Mouse (Mus musculus) cerebellum, postnatal 14 days (tissue): Measurements from ENCODE around the gene Nfatc4.

ENCODE experiments used
- DNase-seq, 2 experiments: peaks; one replicate each; pipeline ENCODE4 v3.0.0; 2021; ENCODE audit warnings: mixed read lengths in 2 of 2

Gene Nfatc4

DNA sequence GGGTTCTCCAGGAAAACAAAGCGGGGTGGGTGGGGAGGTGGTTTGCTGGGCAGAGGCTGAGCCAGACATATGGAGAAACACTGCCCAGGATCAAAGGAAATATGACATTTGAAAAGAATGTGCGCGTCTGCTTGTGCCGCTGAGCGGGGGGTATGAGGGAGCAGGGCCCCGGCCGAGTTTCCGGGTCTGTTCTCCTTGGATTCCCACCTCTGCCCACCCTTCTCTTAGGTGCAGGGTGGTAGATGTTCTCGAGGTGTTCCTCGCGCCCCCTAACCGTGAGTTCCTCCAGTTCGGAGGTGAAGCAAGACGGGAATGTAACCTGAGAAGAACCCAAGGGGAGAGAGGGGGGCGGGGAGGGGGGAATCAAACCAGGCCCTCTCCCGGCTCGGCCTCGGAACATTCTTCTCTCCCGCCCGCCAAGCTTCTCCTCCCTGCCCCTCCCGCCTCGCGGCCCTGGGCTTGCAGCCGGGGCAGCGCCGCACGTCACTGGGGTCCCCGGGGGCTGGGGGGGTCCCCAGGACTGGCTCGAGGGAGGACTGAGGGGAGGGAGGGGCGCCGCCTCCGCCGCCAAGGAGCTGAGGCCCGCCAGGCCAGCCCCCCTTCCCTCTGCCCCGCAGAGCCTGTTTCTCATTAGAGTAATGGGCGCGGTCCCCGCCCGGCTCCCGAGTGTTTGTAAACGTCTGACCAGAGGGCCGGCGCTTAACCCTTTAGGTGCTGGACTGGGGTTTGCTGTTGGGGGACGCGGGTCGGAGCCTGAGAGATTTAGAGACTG lies at the start of gene Nfatc4:
TSS of gene Nfatc4 (plus strand) at position 154 of the 772 bp plus-strand sequence.
- peak; percentile 72 to 80 for DNase-seq

DNA sequence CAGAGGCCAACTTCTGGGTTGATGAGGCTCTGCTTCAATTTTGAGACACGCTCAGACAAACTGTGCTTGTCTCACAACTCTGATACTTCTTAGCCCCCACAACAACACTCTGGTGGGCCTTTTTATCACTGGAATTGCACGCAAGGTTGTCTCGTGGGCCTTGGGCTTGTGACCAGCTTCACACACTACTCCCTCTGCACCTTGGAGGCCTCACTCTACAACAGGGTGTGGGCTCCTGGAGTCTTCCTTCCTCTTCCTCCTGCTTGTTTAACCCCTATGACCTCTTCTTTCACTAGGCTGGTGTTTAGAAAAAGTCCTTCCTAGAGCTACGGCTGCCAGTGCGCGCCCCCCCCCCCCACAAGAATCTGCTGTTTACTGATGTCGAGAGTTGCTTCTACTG lies 46.2 kb upstream of the Nfatc4 start:
- peak in 1 of 2 experiments; percentile 1 for DNase-seq

DNA sequence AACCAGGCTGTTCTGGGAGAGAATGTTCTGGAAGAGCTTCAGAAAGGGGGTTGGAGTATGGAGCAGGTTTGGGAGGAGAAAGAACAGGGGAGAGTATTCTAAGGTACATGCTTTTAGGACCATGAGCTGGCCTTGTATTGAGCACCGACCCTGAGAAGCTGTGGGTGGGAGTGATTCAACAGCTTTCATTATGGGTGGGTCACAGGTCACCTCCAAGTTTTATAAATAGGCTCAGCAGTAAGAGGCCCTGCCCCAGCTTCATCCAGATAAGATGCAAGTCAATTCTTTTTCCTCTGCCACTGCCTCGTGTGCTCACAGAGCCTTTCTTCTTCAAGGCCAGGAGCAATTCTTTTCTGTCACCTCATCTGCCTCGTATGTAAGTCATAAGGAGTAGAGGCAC lies 45.8 kb upstream of the Nfatc4 start:
- DNase-seq: no peak

DNA sequence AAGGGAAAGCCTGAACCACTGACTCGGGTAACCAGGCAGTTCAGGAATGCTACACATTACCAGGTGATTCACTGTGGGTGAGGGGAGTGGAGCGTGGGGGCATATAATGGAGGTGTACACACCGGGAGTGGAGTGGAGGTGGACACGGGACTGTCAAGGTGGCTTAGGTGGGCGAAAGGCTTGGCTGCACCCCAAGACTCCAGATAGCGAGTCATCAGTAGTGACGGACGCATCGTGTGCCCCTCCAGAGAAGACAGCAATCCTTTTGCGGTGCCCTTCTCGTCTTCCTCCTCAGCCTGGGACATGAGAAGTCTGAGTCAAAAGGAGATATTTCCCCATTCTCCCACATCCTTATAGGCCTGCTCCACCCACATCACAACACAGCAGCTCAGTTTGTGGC lies 45.1 kb upstream of the Nfatc4 start:
- peak in 1 of 2 experiments; percentile 2 for DNase-seq

DNA sequence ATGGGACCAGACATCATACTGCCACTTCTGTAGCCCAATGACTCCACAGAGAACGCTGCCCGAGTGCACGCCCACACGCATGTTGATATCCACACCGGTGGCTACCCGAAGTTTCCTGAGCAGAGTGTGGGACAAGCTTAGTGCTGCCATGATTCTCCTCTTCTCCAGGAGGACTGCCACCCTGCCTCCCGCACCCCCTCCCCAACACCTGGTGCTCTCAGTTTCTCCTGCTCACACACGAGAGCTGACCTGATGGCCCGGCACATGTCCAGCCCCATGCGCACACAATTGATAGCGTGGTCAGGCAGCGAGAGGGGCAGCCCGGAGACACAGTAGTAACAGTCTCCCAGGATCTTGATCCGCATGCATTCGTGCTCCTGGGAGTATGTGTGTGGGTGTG lies 44.3 kb upstream of the Nfatc4 start:
- DNase-seq: peak in 1 of 2 experiments; percentile 1

DNA sequence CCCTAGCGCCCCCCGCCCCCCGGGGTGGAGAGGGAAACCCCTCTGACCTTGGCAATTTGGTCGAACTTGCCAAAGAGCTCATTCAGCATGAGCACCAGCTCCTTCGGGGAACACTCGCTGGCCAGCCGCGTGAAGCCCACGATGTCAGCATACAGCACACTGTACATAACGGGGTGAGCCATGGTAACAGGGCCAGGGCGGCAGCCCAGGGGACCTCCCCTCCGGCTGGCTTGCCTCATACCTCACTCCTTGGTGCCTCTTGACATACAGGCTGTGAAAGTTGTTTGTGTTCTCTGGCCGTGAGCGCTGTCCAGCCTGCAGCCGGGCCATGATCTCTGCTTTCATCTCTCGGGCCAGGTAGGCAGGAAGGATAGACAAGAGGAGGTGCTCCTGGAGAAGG lies 43.3 kb upstream of the Nfatc4 start:
- peak in 1 of 2 experiments; percentile 4 for DNase-seq

DNA sequence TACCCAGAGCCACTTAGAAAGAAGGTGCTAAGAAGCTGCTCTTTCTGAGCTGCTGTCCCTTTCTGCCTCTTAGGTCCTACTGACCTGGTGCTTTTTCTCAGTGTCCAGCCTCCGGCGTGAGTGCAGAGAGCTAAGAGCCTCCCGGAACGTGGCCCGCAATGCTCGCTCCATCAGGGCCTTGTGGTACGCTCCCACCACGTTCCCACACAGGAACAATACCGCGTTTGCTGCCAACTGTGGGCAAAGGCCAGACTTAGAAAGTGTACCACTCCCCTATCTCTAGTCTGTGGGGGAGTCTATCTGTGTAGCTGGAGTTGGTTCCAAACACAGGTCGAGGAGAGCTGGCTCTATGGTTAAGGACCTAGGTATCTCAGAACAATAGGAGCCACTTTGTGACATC lies 42.2 kb upstream of the Nfatc4 start:
- peak in 1 of 2 experiments; percentile 12 for DNase-seq

DNA sequence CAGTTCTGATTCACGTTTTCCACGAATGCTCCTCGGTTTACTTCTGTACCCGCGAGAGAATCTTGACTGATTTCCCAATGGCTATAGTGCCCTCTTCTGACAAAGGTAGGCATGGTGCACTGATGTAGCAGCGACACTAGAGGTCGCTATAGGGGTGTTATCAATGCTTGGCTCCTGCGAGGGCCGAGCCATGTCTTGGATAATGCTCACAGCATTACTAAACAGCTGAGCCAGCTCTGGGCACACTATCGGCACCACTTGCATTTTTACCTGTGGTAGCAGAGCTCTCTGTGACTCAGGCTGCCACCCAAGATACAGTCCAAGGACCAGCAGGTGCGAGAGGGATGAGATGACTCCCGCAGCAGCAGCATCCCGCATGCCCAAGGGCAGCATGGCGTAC lies 41.6 kb upstream of the Nfatc4 start:
- DNase-seq: peak; percentile 76 to 79

DNA sequence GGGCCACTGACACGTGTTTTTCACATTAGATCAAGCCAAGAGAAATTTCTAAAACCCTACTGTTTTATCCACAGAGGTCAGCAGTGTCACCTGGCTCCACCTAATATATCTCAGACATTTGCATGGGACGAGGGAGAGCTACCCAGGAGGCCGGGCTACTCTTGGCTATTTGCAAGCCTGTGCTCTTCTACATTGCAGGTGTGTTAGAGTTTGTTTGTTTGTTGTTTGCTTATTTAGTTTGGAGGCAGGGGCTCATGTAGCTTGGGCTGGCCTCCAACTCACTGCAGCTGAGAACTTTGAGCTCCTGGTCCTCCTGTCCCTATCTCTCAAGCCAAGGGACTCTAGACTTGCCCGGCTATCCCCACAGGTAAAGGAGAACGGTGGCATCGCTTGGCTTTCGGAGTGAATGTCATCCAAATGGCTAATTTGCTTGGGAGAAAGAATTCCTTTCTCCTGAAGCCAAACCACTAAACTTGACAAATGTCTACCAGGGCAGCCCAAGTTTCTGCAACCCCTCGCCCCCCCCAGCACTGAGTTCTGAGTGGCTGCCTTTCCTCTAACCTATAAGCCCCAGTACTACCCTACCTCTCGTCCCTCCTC lies 40.5 kb upstream of the Nfatc4 start:
- DNase-seq: no peak

DNA sequence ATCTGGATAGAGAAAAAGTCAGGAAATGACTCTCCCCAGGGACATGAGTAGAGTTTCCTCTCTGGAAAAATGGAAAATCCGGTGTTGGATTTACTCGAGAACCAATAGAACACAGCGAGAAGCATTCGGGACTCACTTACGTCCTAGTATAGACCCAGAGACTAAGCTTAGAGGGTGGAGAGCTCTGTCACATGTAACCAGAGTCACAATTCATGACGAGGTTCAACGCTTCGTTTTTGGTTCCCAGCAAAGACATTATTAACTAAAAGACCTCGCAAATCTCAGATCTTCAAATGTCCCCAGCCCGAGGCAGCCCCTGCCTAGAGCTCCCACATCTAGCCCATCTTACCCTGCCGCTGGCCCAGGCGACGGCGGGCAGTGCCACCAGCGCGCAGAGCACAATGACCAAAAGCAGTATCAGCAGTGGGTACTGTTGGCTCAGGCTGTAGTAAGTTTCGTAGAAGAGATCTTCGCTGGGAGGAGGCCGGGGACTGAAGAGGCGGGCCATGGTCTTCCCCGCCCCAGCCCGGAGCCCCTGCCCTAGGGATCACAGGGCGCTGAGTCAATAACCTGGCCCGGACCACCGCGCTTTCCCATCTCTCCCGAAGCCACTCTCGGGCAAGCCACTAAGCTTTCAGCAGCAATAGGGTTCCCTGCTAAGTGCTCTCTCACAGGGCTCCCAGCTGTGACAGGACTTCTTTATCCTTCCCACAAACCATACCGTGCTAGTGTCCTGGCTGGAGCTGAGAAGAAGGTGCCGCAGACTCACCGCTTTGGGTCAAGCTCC lies 39.6 kb upstream of the Nfatc4 start:
- DNase-seq: peak in 1 of 2 experiments; percentile 4

DNA sequence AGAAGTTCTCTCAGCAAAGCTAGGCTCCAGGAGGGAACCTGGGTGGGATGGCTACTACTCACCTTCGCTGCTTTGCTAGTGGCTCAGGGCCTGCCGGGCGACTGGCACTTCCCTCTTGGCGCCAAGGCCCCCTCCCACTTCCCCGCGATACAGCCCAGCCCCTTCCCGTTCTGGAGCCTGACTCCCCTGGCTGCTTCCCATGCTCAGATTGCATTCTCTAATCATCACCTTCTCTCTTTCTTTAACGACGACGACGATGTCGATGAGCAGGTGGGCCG lies 39.0 kb upstream of the Nfatc4 start, which contains the start of gene Adcy4:
TSS of gene Adcy4 (minus strand) at position 138 of the 278 bp plus-strand sequence.
- peak in 1 of 2 experiments; percentile 0 for DNase-seq

DNA sequence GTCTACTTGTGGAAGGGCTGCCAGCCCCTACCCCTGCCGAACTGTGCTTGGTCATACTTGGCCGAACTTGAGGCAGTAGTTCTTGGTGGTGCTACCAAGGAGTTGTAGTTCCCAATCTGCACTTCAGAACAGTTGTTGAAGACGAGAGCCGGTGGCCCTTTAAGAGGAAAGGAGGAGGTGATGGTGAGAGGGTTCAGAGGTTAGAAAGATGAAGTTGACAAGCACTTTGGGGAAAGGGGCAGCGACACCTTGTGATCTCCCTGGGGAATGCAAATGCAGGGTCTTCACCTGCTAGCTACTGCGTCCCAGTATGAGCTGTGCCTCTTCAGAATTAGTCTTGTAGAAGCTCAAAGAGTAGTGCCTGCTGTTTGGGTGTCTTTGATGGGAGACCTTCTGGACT lies 37.7 kb upstream of the Nfatc4 start:
- DNase-seq: no peak

DNA sequence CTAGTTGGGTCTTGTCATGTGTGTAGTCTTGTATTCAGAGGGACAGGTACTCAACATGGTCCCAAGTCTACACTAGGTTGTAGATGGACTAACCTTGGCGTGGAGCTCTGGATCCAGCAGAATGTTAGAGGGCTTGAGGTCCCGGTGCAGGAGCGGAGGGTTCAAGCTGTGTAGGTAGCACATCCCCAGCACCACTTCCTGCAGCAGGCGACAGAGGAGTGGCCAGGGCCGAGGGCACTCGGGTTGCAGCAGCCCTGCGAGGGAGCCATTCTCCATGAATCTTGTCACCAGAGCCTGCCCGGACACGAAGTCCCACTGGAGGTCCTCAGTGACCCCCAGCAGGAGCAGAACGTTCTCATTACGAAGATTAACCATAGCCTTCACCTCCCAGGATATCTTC lies 35.2 kb upstream of the Nfatc4 start:
- peak in 1 of 2 experiments; percentile 0 for DNase-seq

DNA sequence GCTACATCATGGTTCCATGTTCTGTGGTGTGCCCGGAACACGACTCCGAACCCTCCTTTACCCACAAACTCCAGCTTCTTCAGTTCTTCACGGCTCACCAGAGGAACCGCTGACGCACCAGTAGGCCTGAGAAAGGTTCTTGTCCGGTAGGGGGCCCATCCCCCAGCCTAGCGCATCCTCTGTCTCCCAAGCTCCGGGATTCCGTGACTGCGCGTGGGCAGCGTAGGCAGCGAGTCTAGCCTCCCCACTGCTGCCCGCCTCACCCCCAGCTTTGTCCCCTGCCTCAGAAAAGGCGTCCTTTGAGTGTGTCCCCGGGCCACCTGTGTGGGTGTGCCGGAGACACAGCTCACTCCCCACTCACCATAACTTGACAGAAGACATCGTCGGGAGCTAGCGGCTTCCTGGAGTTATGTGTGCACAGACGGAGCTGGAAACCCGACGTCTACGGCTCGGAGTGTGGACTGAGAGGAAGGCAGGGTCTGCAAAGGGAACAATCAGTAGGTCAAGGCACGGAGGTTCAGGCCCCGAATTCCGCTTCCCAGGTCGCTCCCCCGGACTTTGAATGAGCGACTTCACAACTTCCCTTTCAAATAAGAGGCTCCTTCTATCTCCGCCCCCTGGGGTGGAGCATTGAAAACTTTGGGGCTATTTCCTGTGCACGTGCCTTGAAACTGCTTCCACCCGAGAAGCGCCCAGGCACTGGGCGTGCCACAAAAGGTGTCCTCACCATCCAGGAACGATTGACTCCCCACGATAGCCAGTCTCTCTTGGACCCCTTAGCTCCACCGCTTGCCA lies 34.5 kb upstream of the Nfatc4 start, which contains the start of gene Ripk3:
TSS of gene Ripk3 (minus strand) at position 610 of the 795 bp plus-strand sequence.
- peak in 1 of 2 experiments; percentile 1 for DNase-seq

DNA sequence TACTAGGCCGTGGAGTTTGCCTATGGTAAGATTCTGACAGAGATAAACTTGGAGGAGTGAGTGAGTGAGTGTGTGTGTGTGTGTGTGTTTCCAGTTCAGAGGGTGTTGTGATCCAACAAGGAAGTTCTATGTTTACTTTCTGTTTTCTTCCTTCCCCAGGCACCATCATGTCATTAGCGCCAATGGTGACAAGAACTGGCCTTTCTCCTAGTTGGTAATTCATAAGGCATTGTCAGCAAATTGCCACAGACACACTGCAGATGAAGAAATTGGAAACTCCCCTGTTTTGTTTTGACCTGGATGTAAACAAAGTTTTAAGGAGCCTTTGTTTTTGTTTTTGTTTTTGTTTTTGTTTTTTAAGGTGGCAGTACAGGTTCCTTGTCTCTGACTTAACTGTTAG lies 29.5 kb upstream of the Nfatc4 start:
- no peak for DNase-seq

DNA sequence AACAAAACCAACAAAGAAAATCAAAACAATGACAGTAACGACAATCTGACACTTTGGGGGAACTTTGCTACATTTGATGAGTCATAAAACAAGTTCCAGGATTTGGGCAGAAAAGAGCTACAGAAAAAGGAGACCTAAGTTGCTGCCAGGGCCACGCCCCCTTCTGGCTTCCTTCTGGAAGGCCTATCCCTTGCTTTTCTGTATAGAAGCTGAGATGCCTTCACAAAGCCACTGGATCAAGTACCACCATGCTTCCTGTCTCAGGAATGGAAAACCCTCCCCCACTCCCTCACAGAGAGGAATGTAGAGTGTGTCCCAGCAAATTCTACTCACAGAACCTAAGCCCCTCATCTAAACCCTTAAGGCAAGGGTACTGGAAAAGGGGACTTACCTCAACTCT lies 29.0 kb upstream of the Nfatc4 start:
- peak in 1 of 2 experiments; percentile 1 for DNase-seq

DNA sequence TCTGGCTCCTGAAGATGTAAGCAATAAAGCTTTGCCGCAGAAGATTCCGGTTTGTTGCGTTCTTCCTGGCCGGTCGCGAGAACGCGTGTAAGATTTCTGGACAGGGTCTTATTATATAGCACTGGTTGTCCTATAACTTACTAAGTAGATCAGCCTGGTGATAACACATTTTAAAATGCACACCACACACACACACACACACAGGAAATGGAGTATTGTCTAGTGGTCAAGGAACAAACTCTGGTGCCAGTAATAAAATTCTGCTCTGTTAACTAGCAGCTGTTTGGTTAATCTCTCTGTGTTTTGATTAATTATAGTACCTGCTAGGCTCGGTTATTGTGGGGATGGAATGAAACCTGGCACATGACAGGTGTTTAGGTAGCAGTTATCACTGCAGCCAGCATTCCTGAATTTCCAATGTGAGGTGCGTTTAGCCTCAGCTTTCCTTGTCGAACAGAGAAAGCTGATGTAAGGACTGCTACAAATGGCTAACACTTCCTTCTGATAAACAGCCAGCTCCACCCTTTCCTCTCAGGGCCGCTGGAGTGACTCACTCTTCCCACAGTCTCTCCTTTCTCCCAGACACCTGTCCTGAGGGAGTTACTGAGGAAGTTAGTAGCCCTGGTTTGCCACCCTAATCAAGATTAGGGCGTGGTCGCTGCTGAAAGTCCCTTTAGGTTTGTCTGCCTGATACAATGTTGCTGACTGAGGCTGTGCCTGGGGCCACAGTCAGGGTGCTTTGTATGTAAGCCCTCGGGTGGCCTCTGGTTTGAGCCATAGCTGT lies 27.4 kb upstream of the Nfatc4 start:
- DNase-seq: no peak

DNA sequence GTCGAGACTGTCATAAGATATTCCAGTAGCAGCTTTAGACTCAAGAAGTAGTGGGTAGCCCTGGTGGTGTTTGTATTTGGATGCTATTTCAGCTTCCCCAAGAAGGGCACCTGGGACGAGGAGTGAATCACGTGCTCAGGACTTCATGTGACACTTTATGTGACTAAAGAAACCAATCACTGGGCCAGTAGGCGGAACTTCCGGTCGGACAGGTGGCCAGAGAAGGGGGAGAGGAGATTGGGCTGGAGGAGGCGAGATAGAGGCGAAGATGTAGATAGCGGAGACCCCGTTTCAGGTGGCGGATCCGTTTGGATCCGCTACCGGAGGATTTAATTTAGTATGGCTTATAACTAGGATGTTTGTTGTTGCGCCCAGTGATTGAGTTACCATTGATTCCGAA lies 8.1 kb upstream of the Nfatc4 start:
- DNase-seq: peak; percentile 88 to 92

DNA sequence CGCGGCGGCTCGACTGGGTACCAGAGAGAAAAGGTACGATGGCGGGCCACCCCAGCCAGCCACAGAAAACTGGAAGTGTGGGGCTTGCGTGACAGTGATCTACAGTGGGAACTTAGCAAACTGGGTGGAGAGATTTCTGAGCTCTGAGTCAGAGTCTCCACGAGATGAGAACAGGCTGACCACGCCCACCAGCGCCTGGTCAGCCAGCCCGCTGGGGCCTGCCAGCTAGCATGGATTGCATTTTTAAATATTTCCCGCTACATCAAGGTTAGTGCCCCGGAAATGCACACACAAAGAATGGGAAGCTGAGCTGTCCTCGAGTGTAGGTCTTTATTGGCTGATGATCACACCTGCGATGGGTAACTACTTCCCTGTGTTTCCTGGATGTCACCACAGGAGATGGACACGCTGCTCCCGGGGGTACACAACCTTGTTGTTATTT lies 7.6 kb upstream of the Nfatc4 start:
- DNase-seq: peak; percentile 62 to 69

DNA sequence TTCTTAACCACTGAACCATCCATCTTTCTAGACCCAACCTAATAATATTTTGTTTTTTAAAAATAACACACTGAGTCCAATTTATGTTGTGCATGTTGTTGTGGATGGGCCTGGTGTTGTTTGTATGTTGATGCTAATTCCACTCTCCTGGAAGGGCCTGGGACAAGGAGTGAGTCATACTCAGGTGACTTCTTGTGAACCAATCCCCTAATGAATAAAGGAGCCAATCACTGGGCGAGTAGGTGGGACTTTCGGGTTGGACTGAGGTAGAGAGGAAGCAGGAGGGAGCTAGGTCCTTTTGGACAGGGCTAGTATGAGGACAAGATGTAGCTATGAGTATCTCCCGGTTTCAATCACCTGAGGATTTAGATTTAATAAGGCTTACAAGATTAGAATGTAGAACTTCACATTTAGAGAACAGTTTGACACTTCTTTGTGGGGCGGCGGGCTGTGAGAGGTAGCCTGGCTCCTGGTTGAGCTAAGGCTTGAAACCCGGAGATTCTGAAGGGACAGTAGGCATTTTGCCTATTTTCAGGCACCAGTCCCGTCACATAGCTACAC lies 3.0 kb upstream of the Nfatc4 start:
- peak in 1 of 2 experiments; percentile 3 for DNase-seq

DNA sequence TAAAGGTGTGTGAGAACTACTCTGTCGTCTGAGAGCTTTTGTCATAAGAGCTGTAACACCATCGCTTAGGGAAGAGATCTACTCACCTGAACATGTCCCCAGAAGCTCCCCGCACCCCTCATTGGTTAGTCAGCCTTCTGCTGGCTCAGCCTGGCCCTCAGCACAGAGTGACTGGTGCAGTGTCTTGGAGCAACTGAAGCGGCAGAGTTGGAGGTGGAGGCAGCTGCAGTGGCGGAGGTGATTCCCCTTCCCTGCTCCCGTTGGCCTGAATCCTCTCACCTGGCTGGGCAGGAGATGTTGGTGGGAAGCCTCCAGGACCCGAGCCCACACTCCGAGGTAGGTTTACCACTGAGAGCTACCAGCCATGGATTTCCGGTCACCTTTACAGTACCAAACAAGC lies 2.4 kb upstream of the Nfatc4 start:
- DNase-seq: peak in 1 of 2 experiments; percentile 3
